Mouse (Mus musculus): Measurements from ENCODE around the gene Scube1. TPM values are rescaled to one million over a fixed set of nuclear protein-coding genes. Genes with fewer than 3 reads are reported as not detected.

Gene Scube1
- polyA plus RNA-seq (2012; fragmentation: generic; extraction: Trizol): not detected
- long read RNA-seq, experiment 1: 0 reads
- long read RNA-seq, experiment 2: 0 reads

DNA sequence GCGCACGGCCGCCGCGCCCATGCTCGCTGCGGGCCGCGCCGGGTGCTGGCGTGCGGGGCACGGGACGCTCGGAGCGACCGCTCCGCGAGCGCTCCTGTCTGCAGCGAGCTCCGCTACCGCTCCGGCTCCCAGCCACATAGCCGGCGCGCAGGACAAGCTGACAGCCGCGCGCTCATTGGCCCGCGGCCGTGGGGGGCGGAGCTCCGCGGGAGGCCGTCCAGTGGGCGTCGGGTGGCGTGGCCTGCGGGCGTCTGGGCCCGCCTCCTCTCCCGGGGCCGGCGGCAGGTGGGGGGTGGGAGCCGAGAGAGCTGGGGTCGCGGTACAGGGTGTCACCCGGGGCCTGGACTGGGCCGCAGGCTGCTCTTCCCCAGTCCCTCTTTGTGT, at the start of gene Scube1:
Gene Scube1, minus strand, starts transcription at position 136 of the 384 bp plus-strand sequence.
- Histone ChIP-seq H3K4me3 (ENCODE audit: insufficient read depth, poor library complexity, severe bottlenecking) (no peak within 1 kb of the TSS), H3K79me2 (ENCODE audit: control insufficient read depth, insufficient read depth) (no peaks in the 10 kb centered on the region), H3K36me3 (ENCODE audit: control insufficient read depth, insufficient read depth) (no peaks in the 10 kb centered on the region), H3K27me3 (ENCODE audit: control insufficient read depth, insufficient read depth, insufficient read length) (peaks cover 63% of the 10 kb centered on the region), H3K79me3 (ENCODE audit: low read depth) (no peaks in the 10 kb centered on the region), H3ac (ENCODE audit: control insufficient read depth, insufficient read length, low read depth) (no peak within 1 kb of the TSS)
- no peak for TF ChIP-seq CTCF (IDR thresholded peaks at IDR 0.05; ENCODE audit: control insufficient read depth, insufficient read depth, insufficient read length)
- no peak for TF ChIP-seq USF1 (IDR thresholded peaks at IDR 0.05; ENCODE audit: low read depth)
- no peak for TF ChIP-seq MYOD1 (IDR thresholded peaks at IDR 0.05; ENCODE audit: control insufficient read depth, insufficient read length, low read depth)
- no peak for TF ChIP-seq CEBPB (IDR thresholded peaks at IDR 0.05; ENCODE audit: low read depth)
- no peak for TF ChIP-seq MYOG (IDR thresholded peaks at IDR 0.05; ENCODE audit: control insufficient read depth, extremely low read depth, insufficient read length)
- no peak for TF ChIP-seq MAX (IDR thresholded peaks at IDR 0.05)
- no peak for TF ChIP-seq FOSL1 (IDR thresholded peaks at IDR 0.05; ENCODE audit: insufficient read depth, low read length, poor library complexity, severe bottlenecking)

DNA sequence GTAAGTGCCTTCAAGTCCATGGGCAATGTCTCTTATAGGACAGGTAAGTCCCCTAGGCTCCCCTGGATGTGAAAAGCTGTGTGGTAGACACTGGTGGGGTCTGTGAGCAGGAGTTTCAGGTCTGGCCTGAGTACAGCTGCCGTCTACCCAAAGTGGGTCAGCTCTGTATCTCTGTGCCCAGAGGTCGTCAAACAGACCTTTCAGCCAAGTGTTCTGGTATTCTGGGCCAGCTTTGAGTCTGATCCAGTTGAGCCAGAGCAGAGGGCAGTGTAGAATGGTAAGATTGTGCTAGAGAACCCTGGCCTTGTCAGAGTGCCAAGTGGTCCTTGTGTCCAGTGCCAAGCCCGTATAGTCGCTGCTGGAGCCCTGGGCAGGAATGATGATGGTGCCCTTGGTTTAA, 48.1 kb upstream of the Scube1 start:
- Histone ChIP-seq H3K79me3 (ENCODE audit: low read depth) (no peaks in the 10 kb centered on the region), H3K4me3 (ENCODE audit: insufficient read depth, poor library complexity, severe bottlenecking) (no peak overlapping the region), H3K36me3 (ENCODE audit: control insufficient read depth, insufficient read depth) (no peaks in the 10 kb centered on the region), H3K79me2 (ENCODE audit: control insufficient read depth, insufficient read depth) (no peaks in the 10 kb centered on the region), H3ac (ENCODE audit: control insufficient read depth, insufficient read length, low read depth) (no peak overlapping the region), H3K27me3 (ENCODE audit: control insufficient read depth, insufficient read depth, insufficient read length) (peaks cover 42% of the 10 kb centered on the region)
- TF ChIP-seq MYOG (IDR thresholded peaks at IDR 0.05; ENCODE audit: control insufficient read depth, extremely low read depth, insufficient read length) (no peak), CTCF (IDR thresholded peaks at IDR 0.05; ENCODE audit: control insufficient read depth, insufficient read depth, insufficient read length) (no peak), MYOD1 (IDR thresholded peaks at IDR 0.05; ENCODE audit: control insufficient read depth, insufficient read length, low read depth) (no peak), FOSL1 (IDR thresholded peaks at IDR 0.05; ENCODE audit: insufficient read depth, low read length, poor library complexity, severe bottlenecking) (no peak), USF1 (IDR thresholded peaks at IDR 0.05; ENCODE audit: low read depth) (no peak), CEBPB (IDR thresholded peaks at IDR 0.05; ENCODE audit: low read depth) (no peak), MAX (IDR thresholded peaks at IDR 0.05) (no peak)

DNA sequence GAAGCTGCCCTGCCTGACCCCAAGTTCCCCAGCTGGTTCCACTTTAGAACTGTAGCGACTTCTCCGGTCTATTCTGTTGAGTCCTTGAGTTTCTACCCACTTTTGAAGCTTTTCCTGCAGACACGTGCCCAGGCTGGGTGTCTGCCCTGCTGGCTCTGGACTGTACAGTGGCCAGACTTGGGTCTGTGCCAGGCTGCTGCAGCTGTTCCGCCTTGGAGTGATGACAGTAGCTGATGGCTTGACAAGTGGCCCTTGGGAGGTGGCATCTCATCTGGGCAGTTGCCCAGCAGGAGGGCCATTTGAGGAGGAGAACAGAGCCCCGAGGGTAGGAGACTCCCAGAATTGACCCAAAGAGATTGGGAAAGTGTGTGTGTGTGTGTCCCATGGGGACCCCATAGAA, 47.6 kb upstream of the Scube1 start:
- Histone ChIP-seq H3ac (ENCODE audit: control insufficient read depth, insufficient read length, low read depth) (no peak overlapping the region), H3K27me3 (ENCODE audit: control insufficient read depth, insufficient read depth, insufficient read length) (peaks cover 40% of the 10 kb centered on the region), H3K79me3 (ENCODE audit: low read depth) (no peaks in the 10 kb centered on the region), H3K79me2 (ENCODE audit: control insufficient read depth, insufficient read depth) (no peaks in the 10 kb centered on the region), H3K36me3 (ENCODE audit: control insufficient read depth, insufficient read depth) (no peaks in the 10 kb centered on the region), H3K4me3 (ENCODE audit: insufficient read depth, poor library complexity, severe bottlenecking) (no peak overlapping the region)
- TF ChIP-seq MYOD1 (IDR thresholded peaks at IDR 0.05; ENCODE audit: control insufficient read depth, insufficient read length, low read depth) (no peak), FOSL1 (IDR thresholded peaks at IDR 0.05; ENCODE audit: insufficient read depth, low read length, poor library complexity, severe bottlenecking) (no peak), MAX (IDR thresholded peaks at IDR 0.05) (no peak), CTCF (IDR thresholded peaks at IDR 0.05; ENCODE audit: control insufficient read depth, insufficient read depth, insufficient read length) (no peak), USF1 (IDR thresholded peaks at IDR 0.05; ENCODE audit: low read depth) (no peak), MYOG (IDR thresholded peaks at IDR 0.05; ENCODE audit: control insufficient read depth, extremely low read depth, insufficient read length) (no peak), CEBPB (IDR thresholded peaks at IDR 0.05; ENCODE audit: low read depth) (no peak)

GRCm38 (mm10) chr15:83771346-83772053, 46.7 kb upstream of the Scube1 start:
- H3K79me3 ChIP-seq (ENCODE audit: low read depth): no peaks in the 10 kb centered on the region
- TF ChIP-seq MYOG (IDR thresholded peaks at IDR 0.05; ENCODE audit: control insufficient read depth, extremely low read depth, insufficient read length) (no peak), USF1 (IDR thresholded peaks at IDR 0.05; ENCODE audit: low read depth) (no peak), MYOD1 (IDR thresholded peaks at IDR 0.05; ENCODE audit: control insufficient read depth, insufficient read length, low read depth) (no peak), FOSL1 (IDR thresholded peaks at IDR 0.05; ENCODE audit: insufficient read depth, low read length, poor library complexity, severe bottlenecking) (no peak), CEBPB (IDR thresholded peaks at IDR 0.05; ENCODE audit: low read depth) (no peak), MAX (IDR thresholded peaks at IDR 0.05) (no peak), CTCF (IDR thresholded peaks at IDR 0.05; ENCODE audit: control insufficient read depth, insufficient read depth, insufficient read length) (no peak)
- H3K36me3 ChIP-seq (ENCODE audit: control insufficient read depth, insufficient read depth): no peaks in the 10 kb centered on the region
- peaks cover 45% of the 10 kb centered on the region for H3K27me3 ChIP-seq (ENCODE audit: control insufficient read depth, insufficient read depth, insufficient read length)
- H3K4me3 ChIP-seq (ENCODE audit: insufficient read depth, poor library complexity, severe bottlenecking): no peak overlapping the region
- no peaks in the 10 kb centered on the region for H3K79me2 ChIP-seq (ENCODE audit: control insufficient read depth, insufficient read depth)
- no peak overlapping the region for H3ac ChIP-seq (ENCODE audit: control insufficient read depth, insufficient read length, low read depth)

GRCm38 (mm10) chr15:83765388-83766029, 40.7 kb upstream of the Scube1 start:
- Histone ChIP-seq H3K4me3 (ENCODE audit: insufficient read depth, poor library complexity, severe bottlenecking) (no peak overlapping the region), H3K79me3 (ENCODE audit: low read depth) (no peaks in the 10 kb centered on the region), H3K27me3 (ENCODE audit: control insufficient read depth, insufficient read depth, insufficient read length) (peaks cover 41% of the 10 kb centered on the region), H3ac (ENCODE audit: control insufficient read depth, insufficient read length, low read depth) (no peak overlapping the region), H3K36me3 (ENCODE audit: control insufficient read depth, insufficient read depth) (no peaks in the 10 kb centered on the region), H3K79me2 (ENCODE audit: control insufficient read depth, insufficient read depth) (no peaks in the 10 kb centered on the region)
- no peak for TF ChIP-seq USF1 (IDR thresholded peaks at IDR 0.05; ENCODE audit: low read depth)
- no peak for TF ChIP-seq MYOD1 (IDR thresholded peaks at IDR 0.05; ENCODE audit: control insufficient read depth, insufficient read length, low read depth)
- TF ChIP-seq MYOG (IDR thresholded peaks at IDR 0.05; ENCODE audit: control insufficient read depth, extremely low read depth, insufficient read length): no peak
- TF ChIP-seq FOSL1 (IDR thresholded peaks at IDR 0.05; ENCODE audit: insufficient read depth, low read length, poor library complexity, severe bottlenecking): no peak
- TF ChIP-seq MAX (IDR thresholded peaks at IDR 0.05): no peak
- no peak for TF ChIP-seq CTCF (IDR thresholded peaks at IDR 0.05; ENCODE audit: control insufficient read depth, insufficient read depth, insufficient read length)
- TF ChIP-seq CEBPB (IDR thresholded peaks at IDR 0.05; ENCODE audit: low read depth): no peak
